Mouse (Mus musculus) lung, adult 2 months (tissue): Measurements from ENCODE around the gene Gm14443.
"Not testable (repeated sequence)": the region's sequence is repeated elsewhere in the genome, so short reads cannot be mapped to it uniquely, and the experiment has no call there.

Source experiments
- CTCF ChIP-seq: fragments of 200-500 bp; IDR thresholded peaks from 2 replicates; pipeline ENCODE4 v1.5.1; 2011; ENCODE audit warnings: mild to moderate bottlenecking, low read length, control low read depth; ENCODE audit not compliant: insufficient read depth
- POLR2A ChIP-seq: fragments of 200-500 bp; IDR thresholded peaks from 2 replicates; pipeline ENCODE4 v1.6.1; 2011; ENCODE audit warnings: low read depth, mild to moderate bottlenecking, control low read depth, low read length, borderline replicate concordance; ENCODE audit errors: extremely low read depth

DNA sequence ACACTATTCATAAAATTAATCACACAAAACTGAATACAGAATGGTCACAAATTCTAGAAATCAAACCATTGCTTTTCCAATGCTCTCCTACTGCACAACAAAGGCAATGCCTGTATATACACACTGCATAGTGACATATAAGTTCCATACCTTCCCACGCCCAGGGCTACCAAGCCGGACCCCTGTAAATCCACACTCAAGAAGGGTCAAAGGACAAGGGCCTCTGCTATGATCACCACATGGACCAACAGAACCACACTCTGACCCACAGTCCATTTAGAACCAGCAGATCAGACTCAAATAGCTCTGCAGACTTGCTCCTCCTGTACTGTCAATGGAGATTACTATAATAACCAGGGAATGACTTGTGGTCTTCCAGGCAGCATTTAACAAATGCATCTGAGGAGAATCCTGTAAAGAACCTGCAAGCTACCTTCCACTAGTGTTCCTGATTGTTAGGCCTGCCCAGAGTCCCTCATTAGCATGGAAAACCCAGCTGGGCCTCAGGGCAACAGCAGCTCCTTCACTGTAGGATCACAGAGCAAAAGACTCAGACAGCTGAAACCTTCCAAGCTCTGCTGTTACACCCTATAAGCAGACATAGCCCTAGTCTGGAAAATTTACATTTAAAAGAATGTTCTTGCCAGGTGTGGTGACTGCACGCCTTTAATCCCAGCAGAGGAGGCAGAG, 2.6 kb downstream of the Gm14443 start:
- not testable (repeated sequence) for TF ChIP-seq CTCF, POLR2A
